Mouse (Mus musculus) c-Kit-positive CD71-negative TER-119-negative erythroid progenitor cells, embryonic 14.5 days (primary cell): Measurements from ENCODE around the gene Smpd4.
A peak's percentile ranks its signal among the peaks of the same experiment; 100 is the strongest.
"Not testable (repeated sequence)": the region's sequence is repeated elsewhere in the genome, so short reads cannot be mapped to it uniquely, and the experiment has no call there.

ENCODE experiments used
- DNase-seq: peaks from one replicate; pipeline ENCODE4 v3.0.0-alpha.2; 2013; ENCODE audit warnings: low read depth

Smpd4 gene

DNA sequence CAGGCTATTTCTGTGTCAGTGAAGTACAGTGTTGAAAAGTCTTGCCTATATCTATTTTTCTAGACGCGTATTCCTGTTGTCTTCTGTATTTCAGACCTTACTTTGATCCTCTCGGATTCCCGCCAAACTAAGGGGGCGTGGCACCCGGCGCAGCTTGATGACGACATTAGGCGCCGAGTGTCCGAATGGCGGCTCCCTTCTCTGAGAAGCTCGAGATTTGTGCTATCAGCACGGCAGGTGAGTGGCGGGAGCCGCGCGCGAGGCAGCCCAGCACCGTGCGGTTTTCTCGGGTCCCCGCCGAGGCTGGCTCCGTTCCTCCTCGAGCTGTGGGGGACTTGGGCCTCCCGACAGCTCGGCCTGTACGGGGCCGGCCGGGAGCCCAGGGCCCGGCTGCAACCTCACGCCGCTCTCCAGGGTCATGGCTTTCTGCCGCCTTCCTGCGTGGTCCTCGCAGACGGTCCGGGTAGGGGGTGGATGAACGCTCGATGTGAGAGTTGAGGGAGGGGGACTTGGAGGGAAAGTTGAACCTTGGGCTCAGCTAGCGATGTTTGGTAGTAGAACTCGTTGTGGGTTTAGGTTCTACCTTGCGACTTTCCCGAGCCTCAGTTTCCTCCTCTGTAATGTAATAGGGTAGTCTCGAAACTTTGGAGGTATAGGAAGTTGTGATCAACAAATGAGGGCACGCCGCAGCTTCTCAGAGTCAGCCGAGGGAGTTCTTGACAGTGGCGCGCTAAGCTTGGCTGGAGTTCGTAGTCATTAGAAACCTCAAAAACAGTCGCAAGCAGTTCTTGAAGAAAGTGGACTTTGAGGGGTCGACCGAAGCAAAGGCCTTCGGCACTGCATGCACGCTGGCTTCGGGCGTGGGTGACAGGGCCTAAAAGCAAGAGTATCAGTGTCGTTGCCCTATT is at the start of gene Smpd4:
TSS of gene Smpd4 (plus strand) at position 157 of the 908 bp plus-strand sequence.
- DNase-seq, result peak; percentile 88

- no peak for DNase-seq
Measured at GRCm38 (mm10) chr16:17575870-17576824, 43.0 kb upstream of the Smpd4 start.

- no peak for DNase-seq
Measured at GRCm38 (mm10) chr16:17576825-17577215, 42.3 kb upstream of the Smpd4 start.

DNA sequence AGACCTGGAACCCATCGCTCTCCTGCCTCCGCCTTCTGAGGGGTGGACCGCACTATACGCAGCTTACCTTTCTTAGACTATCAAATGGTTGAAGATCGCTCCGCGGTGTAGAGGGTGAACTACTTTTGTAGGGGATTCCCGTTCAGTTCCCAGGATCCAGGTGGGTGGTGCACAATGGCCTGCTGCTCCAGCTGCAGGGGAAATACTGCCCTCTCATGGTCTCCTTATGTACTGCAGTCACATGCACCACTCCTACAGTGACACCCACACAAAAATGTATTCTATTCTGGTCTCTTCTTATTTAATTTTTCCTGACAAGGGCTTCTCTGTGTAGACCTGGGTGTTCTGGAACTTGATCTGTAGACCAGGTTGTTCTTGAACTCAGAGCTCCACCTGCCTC is 36.1 kb upstream of the Smpd4 start, which contains the start of gene Slc7a4:
TSS of gene Slc7a4 (minus strand) at position 151 of the 400 bp plus-strand sequence.
- DNase-seq, result no peak

GRCm38 (mm10) chr16:17584555-17584954 is 34.6 kb upstream of the Smpd4 start:
- no peak for DNase-seq

DNA sequence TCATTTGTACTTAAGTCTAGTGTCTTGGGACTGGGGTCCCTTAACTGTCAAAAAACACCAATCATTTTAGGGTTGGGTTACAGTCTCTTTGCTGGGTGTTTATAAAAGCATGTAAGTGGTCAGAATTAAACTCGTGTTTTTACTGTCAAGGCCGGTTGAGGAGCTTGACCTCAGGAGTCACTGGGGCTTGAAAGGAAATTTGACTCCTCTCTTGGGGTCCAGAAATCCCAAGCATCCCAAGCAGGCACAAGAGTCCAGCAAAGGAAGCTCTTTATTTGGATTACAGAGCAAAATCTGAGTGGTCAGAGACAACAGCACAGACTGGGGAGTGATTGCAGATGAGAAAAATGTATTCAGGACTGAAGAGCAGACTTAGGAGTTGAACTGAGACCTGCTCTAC is 28.4 kb upstream of the Smpd4 start:
- no peak for DNase-seq

DNA sequence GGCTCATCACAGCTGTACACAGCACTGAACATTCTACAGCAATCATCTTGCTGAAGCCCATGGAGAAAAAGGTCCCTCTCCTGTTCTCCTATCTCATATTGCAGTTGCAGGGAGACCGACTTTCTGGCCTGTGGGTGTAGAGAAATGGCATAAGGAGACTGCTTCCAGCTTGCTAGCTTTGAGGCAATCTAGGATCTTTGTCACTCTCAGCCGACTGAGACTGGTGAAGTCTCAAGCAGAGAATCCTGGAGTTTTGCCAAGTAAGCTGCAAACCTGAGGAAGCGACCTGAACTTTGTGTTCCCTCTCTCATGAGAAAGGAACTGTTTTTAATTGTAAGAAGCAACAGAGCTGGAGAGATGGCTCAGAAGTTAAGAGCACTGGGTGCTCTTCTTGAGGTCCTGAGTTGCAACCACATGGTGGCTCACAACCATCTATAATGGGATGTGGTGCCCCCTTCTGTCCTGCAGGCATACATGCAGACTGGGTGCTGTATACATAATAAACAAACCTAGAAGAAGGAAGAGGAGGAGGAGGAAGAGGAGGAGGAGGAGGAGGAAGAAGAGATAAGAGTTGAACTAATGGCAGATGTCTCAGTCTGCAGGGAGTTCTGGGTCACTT is 18.1 kb upstream of the Smpd4 start:
- DNase-seq, result no peak

DNA sequence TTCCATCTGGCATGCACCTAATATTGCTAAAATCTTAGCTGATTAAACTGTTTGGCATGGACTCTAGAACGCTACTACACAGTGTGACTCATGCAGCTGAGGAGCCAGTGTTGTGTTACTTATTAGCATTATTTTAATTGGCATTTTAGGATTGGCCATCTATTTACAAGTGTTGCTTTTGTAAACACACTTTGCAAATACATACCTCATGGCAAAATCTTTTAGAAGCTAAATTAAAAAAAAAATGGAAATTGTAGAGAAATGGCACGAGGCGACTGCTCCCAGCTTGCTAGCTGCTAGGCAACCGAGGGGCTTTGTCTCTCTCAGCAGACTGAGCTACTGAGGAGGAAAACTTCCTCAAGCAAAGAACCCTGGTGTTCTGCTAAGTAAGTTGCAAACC is 14.2 kb upstream of the Smpd4 start:
- DNase-seq, result no peak

GRCm38 (mm10) chr16:17605684-17606083 is 13.5 kb upstream of the Smpd4 start:
- no peak for DNase-seq

DNA sequence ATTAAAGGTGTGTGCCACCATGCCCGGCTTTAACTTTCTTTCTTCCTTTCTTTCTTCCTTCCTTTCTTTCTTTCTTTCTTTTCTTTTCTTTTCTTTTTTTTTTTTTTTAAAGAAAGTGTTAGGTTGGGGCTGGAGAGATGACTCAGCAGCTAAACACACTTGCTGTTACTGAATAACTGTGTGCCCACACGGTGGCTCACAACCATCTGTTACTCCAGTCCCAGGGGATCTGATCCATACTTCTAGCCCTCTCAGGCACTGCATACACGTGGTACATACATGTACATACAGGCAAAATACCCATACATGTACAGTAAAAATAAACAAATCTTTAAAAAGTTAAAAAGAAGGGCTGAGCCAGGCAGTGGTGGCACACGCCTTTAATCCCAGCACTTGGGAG is 7.8 kb upstream of the Smpd4 start:
- DNase-seq, result no peak

DNA sequence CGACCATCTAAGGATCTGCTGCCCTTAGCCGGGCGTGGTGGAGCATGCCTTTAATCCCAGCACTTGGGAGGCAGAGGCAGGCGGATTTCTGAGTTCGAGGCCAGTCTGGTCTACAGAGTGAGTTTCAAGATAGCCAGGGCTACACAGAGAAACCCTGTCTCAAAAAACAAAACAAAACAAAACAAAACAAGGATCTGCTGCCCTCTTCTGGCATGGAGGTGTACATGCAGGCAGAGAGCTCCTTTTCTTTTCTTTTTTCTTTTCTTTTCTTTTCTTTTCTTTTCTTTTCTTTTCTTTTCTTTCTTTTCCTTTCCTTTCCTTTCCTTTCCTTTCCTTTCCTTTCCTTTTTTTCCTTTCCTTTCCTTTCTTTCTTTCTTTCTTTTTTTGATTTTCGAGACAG is 4.4 kb upstream of the Smpd4 start:
- DNase-seq, result not testable (repeated sequence)

DNA sequence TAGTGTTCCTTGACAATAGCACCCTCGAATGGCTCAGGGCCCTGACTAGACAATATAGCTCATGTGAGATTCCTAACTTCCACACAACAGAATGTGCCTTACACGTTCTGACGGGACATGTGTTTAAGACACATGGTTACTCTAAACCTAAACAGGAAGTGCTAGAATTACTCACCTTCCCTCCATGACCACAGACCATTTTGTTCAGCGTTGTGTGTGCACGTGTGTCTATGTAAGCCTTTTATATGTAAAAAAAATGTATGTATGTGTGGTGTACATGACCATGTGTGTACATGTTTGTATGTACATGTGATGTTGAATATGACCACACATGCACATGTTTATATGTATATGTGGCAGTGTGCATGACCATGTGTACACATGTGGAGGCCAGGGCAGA is 2.9 kb upstream of the Smpd4 start:
- no peak for DNase-seq

GRCm38 (mm10) chr16:17617922-17618565 is 1.1 kb upstream of the Smpd4 start:
- peak; percentile 54 for DNase-seq

GRCm38 (mm10) chr16:17621936-17622335 is 2.8 kb downstream of the Smpd4 start:
- DNase-seq, result no peak

GRCm38 (mm10) chr16:17625488-17626268 is 6.5 kb downstream of the Smpd4 start:
- no peak for DNase-seq

DNA sequence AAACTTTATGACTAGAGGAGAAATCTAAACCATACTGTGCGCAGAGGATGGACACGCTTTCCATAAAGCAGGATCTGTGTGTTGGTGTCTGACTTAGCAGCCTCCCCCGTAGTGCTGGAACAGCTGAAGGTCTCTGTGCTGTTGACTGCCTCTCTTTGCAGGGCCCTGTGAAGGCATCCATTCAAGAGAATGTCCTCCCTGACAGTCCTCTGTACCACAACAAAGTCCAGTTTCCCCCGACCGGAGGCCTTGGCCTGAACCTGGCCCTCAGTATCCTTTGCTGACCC is 7.1 kb downstream of the Smpd4 start:
- no peak for DNase-seq

DNA sequence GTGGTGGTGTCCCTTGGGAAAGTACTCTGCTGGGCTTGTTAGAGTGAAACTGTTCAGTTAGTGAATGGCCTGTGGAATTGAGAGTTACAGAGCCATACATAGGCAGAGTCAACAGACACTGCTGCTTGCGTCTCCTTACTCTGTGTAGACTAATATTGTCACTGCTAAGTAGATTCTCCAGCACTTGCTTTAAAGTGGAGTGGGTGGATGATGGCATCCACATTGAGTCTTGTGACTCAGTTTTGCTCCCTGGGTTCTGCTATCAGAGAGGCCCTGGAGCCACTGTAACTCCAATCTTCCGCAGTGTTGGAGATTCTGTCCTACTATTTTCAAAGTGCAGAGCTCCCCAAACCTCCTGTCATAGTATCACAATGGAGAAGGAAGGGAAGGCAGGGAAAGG is 13.4 kb downstream of the Smpd4 start:
- no peak for DNase-seq

GRCm38 (mm10) chr16:17633481-17634181 is 14.5 kb downstream of the Smpd4 start:
- DNase-seq, result no peak

DNA sequence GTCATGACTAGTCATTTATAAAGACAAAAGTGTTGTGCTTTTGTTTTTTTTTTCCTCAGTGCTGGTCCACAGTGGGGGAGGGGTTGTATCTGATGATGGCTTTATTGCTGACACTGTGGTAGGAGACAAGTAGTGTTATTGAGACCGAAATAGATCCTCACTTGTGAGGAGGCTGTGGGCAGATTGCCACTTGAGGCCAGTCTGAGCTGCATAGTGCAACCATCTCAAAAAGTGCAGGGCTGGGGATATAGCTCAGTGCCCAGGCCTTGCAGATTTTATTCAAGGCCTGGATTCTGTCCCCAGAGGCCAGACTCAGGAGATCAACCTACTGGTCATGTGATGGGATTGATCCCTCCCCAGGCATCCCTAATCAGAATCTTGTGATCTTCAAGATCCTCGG is 17.8 kb downstream of the Smpd4 start:
- DNase-seq, result no peak

GRCm38 (mm10) chr16:17637610-17638009 is 18.5 kb downstream of the Smpd4 start:
- no peak for DNase-seq
